Mouse (Mus musculus): ENCODE results near the gene Gna12.

DNA sequence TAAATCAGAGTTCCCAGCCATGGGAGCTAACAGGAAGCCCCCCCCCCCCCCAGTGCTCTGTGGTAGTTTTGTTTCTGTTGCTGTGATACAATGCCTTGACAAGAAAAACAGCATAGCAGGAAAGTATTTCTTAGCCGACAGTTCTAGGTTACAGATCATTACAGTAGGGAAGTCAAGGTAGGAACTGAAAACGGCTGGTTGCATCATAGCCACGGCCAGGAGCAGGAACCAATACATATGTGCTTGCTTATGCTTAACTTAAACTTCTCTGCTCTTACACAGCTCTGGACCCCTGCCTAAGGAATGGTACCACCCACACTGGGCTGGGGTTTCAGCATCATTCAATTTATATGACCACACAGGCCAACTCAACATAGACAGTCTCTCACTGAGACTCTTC is 96.9 kb downstream of the Gna12 start:
- no peak for TF ChIP-seq POLR2A (IDR thresholded peaks at IDR 0.05; ENCODE audit: control insufficient read depth in 1 of 2, insufficient read depth in 1 of 2, low read depth in 1 of 2, low read length in 2 of 2, poor library complexity in 1 of 2)
- no peak for TF ChIP-seq JUND (IDR thresholded peaks at IDR 0.05; ENCODE audit: low read depth, low read length)
- no peak for TF ChIP-seq USF1 (IDR thresholded peaks at IDR 0.05; ENCODE audit: low read depth, low read length)
- TF ChIP-seq ZNF384 (IDR thresholded peaks at IDR 0.05; ENCODE audit: low read depth, low read length), result no peak
- no peak for TF ChIP-seq CTCF (IDR thresholded peaks at IDR 0.05 in 2 of 3, conservative IDR thresholded peaks at IDR 0.05 in 1 of 3; ENCODE audit: control insufficient read depth in 1 of 3, insufficient read depth in 1 of 3, low read depth in 2 of 3, low read length in 3 of 3, poor library complexity in 1 of 3, severe bottlenecking in 1 of 3)
- no peak for TF ChIP-seq RAD21 (IDR thresholded peaks at IDR 0.05; ENCODE audit: low read depth, low read length)
- no peak for TF ChIP-seq MEF2A (IDR thresholded peaks at IDR 0.05; ENCODE audit: extremely low read depth, insufficient replicate concordance, low read depth, low read length, poor library complexity, severe bottlenecking)
- no peak for TF ChIP-seq EP300 (IDR thresholded peaks at IDR 0.05; ENCODE audit: low read depth in 1 of 2, low read length in 2 of 2)

Measured in MEL (cell line).